Mouse (Mus musculus) hindbrain, embryonic 16.5 days (tissue): ENCODE measurements around the gene Il17a. TPM values are rescaled to one million over a fixed set of nuclear protein-coding genes. Genes with fewer than 3 reads are reported as not detected.
"Not testable (repeated sequence)": the region's sequence is repeated elsewhere in the genome, so short reads cannot be mapped to it uniquely, and the experiment has no call there.

ENCODE experiments used
- ATAC-seq: fragments of 200-750 bp; cut with Nextera tagmentation; 2 replicates; pipeline ENCODE4 v1.8.0; 2017; ENCODE audit warnings: moderate TSS enrichment, moderate library complexity
- H3K27ac ChIP-seq: fragments of 300-500 bp; sonication (generic); 2 replicates; pipeline ENCODE4 v1.5.1; 2014; ENCODE audit warnings: low read depth, mild to moderate bottlenecking, control low read depth, low read length, moderate library complexity
- H3K27me3 ChIP-seq: fragments of 300-500 bp; sonication (generic); replicated peaks from 2 replicates; pipeline ENCODE4 v1.6.1; 2014; ENCODE audit warnings: low read length; ENCODE audit not compliant: control insufficient read depth, insufficient read depth
- H3K36me3 ChIP-seq: fragments of 300-500 bp; sonication (generic); 2 replicates; pipeline ENCODE4 v1.6.1; 2014; ENCODE audit warnings: mild to moderate bottlenecking, low read length, moderate library complexity, mixed read lengths; ENCODE audit not compliant: control insufficient read depth, insufficient read depth
- H3K4me1 ChIP-seq: fragments of 300-500 bp; sonication (generic); 2 replicates; pipeline ENCODE4 v1.6.1; 2014; ENCODE audit warnings: low read depth, low read length; ENCODE audit not compliant: control insufficient read depth, insufficient read depth
- H3K4me2 ChIP-seq: fragments of 300-500 bp; sonication (generic); 2 replicates; pipeline ENCODE4 v1.6.1; 2014; ENCODE audit warnings: mild to moderate bottlenecking, low read length, control low read depth, moderate library complexity
- H3K4me3 ChIP-seq: fragments of 300-500 bp; sonication (generic); 2 replicates; pipeline ENCODE4 v1.5.1; 2014; ENCODE audit warnings: mild to moderate bottlenecking, low read length, control low read depth, moderate library complexity
- H3K9ac ChIP-seq: fragments of 300-500 bp; sonication (generic); 2 replicates; pipeline ENCODE4 v1.6.1; 2014; ENCODE audit warnings: low read depth, mild to moderate bottlenecking, control low read depth, low read length, moderate library complexity
- H3K9me3 ChIP-seq: fragments of 300-500 bp; sonication (generic); 2 replicates; pipeline ENCODE4 v1.6.1; 2014; ENCODE audit warnings: mild to moderate bottlenecking, low read length, moderate library complexity; ENCODE audit not compliant: control insufficient read depth
- WGBS: fragments of 180-500 bp; shearing (Covaris S2); extraction: QIAGEN DNeasy Blood & Tissue Kit; methylation state at CpG from one replicate; pipeline ENCODE4 v1.1.7; 2014; 5-methylcytosine and 5-hydroxymethylcytosine counted together
- microRNA counts: library from miRNA; unstranded; fragments of <30 nt; microRNA quantifications from one replicate; lab custom pipeline; 2016
- microRNA-seq: library from miRNA; unstranded; fragments of <30 nt; microRNA quantifications from one replicate; pipeline ENCODE4, GENCODE M21; 2017
- polyA plus RNA-seq: library from polyadenylated mRNA; unstranded; fragments of >200 nt; fragmentation: Nextera tagmentation; extraction: Ambion mirVana; gene quantifications from 2 replicates; pipeline ENCODE4 v1.2.1, GENCODE M21; 2015

Gene Il17a
- polyA plus RNA-seq, 1 experiment from 2014 or later: not detected

DNA sequence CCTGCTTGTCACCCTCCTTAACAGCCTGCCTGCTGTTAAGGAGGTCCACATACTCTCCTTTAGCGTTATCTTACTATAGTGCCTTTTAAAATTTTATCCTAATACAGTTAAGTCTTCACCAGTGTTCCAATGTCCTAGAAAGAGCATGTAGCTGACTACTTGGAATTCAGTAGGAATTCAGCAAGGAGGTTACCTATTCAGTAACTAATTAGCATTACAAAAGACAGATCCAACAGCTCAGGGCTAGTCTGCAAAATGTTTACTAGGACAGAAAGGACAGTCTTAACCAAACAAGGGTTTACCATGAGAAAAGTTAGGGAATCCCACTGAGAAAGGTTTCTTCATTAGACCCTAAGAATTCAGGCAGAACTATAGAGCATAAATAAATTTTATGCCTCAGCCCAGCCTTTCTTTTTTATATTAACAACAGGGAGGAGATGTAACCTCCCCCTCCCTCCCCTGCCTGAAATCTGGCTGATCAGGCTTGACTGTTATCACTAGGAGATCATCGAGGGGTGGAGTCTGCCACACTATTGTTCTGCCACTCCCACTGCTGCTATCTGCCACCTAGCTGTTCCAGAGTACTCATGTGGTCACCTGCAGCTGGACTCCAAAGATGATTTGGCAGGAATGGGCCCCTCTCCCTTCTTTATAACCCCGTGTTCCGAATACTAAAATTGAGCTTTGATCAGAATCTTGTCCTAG lies 43.5 kb downstream of the Il17a start:
- H3K9me3 ChIP-seq, H3K27ac ChIP-seq, H3K27me3 ChIP-seq, H3K36me3 ChIP-seq, ATAC-seq, H3K4me2 ChIP-seq, H3K4me1 ChIP-seq, H3K4me3 ChIP-seq, H3K9ac ChIP-seq: not testable (repeated sequence)
- 83% methylated on average over 4 of the region's 4 CpGs for WGBS

DNA sequence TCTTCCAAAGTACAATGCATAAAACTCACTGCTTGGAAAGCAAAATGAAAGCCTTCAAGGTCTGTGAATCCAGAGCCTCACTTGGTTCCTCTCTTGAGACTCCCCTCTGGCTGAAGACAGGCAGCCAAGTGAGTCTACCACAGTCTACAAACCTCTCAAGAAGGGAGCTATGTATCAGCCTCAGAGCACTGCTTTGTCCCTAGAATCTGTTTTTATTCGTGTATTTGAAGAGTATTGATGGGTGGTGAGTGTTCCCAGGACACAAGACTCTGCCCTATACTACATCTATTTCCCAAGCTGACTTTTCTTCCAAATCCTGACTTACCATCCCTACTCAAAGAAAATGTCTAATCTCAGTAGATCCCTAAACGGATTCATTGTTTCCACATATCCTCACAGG lies 47.7 kb downstream of the Il17a start:
- no peaks in the 10 kb centered on the region for H3K36me3 ChIP-seq
- H3K27me3 ChIP-seq: no peaks in the 10 kb centered on the region
- no peak for ATAC-seq
- H3K4me1 ChIP-seq: no peaks in the 10 kb centered on the region
- H3K4me3 ChIP-seq: no peak overlapping the region
- WGBS: 64% methylated on average over 2 of the region's 2 CpGs
- H3K27ac ChIP-seq: no peak overlapping the region
- H3K9ac ChIP-seq: no peak overlapping the region
- no peaks in the 10 kb centered on the region for H3K9me3 ChIP-seq
- H3K4me2 ChIP-seq: no peak overlapping the region

MicroRNA genes within 50 kb of the gene (microRNA counts, 519-probe panel; counts per million panel counts)
- 2,420 counts per million, percentile 61 among the panel's probes with 10 or more counts for microRNA mmu-miR-133b (lab: Ali Mortazavi, UCI)

Small RNA genes within 50 kb of the gene (microRNA-seq; reads per million reads assigned to microRNA genes)
- gene Mir133b: 5.4 reads per million, percentile 18 among the genes with 10 or more reads in this experiment

Other genes with a start within 250 kb of the Il17a start
- gene Pkhd1, start 112.8 kb upstream of the Il17a start, polyA plus RNA-seq: 0.01 TPM in 2 replicates
- not detected in 2 replicates for gene Il17f, start 59.7 kb downstream of the Il17a start, polyA plus RNA-seq
- gene Mcm3, start 89.4 kb downstream of the Il17a start, polyA plus RNA-seq: 22.5 and 30.2 TPM in 2 replicates
- gene Paqr8, start 159.7 kb downstream of the Il17a start, polyA plus RNA-seq: 40.6 and 43.4 TPM in 2 replicates
- 2.6 and 3.8 TPM in 2 replicates for gene Efhc1, start 220.7 kb downstream of the Il17a start, polyA plus RNA-seq